Comparison of ENCODE assay signal across 28 mouse cellular contexts in the genomic region with DNA sequence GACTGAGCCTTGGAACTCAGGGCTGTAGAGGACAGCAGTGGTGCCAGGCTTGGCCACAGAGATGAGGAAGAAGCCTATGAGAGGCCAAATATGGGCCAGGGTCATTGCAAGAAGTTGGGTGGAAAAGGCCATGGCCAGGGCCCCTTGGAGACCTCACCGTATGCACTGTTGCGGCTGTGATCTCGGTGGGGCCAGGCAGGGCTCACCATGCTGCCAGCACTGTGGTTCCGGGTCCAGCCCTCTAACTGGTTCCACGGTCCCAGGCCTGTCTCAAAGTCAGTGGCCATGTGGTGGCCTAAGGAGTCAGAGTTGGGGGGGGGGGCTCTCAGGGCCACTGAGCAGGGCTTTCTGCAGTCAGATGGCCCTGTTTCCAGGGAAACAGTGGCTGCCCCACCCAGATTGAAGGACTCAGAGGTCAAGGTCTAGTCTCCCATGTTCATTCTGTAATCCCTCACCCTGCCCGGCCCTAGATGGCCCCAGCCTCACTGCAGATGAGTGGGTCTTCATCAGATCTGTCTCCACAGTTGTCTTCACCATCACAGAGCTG. TPM values are rescaled to one million over a fixed set of nuclear protein-coding genes. Genes with fewer than 3 reads are reported as not detected.
DNase-seq lines count a peak whose midpoint lies in the region; ATAC-seq lines count a peak whose summit lies in the region.
"Had no signal": no experiment of that assay in that cellular context is flagged by ENCODE, and none has a peak within 500 bp of the region (broad histone marks: within the 10 kb centered on the region; RNA-seq: fewer than 3 reads in every experiment).

No protein-coding gene starts in this region.

- no peaks in the 10 kb centered on the region for H3K27me3 ChIP-seq in midbrain, embryonic 10.5 days (ENCODE audit: low read depth, poor library complexity, severe bottlenecking)
- no peaks in the 10 kb centered on the region for H3K27me3 ChIP-seq in midbrain, embryonic 13.5 days
- no peaks in the 10 kb centered on the region for H3K27me3 ChIP-seq in intestine, embryonic 16.5 days (replicated peaks; ENCODE audit: control insufficient read depth, insufficient read depth, low read length)
- H3K27me3 ChIP-seq: embryonic facial prominence, embryonic 13.5 days; forebrain, embryonic 15.5 days; heart, embryonic 12.5 days; limb, embryonic 13.5 days had no signal

- H3K9me3 ChIP-seq in midbrain, embryonic 10.5 days (replicated peaks): no peaks in the 10 kb centered on the region
- no peaks in the 10 kb centered on the region for H3K9me3 ChIP-seq in midbrain, embryonic 13.5 days
- H3K9me3 ChIP-seq in intestine, embryonic 16.5 days (ENCODE audit: control insufficient read depth, low read length): no peaks in the 10 kb centered on the region
- H3K9me3 ChIP-seq: embryonic facial prominence, embryonic 13.5 days; forebrain, embryonic 10.5 days; forebrain, embryonic 15.5 days; heart, embryonic 12.5 days; limb, embryonic 13.5 days had no signal

- WGBS in midbrain, embryonic 10.5 days: 92% methylated on average over 6 of the region's 6 CpGs
- WGBS in midbrain, embryonic 13.5 days: 87% methylated on average over 6 of the region's 6 CpGs
- 73% methylated on average over 6 of the region's 6 CpGs for WGBS in intestine, embryonic 16.5 days

- H3K27ac ChIP-seq in midbrain, embryonic 10.5 days (replicated peaks): 0 out of 2 replicates have a peak overlapping the region, but pooled peaks have one; percentile 1
- no peak overlapping the region for H3K27ac ChIP-seq in midbrain, embryonic 13.5 days
- H3K27ac ChIP-seq in intestine, embryonic 16.5 days (ENCODE audit: low read length): peak overlapping the region; percentile 82
- H3K27ac ChIP-seq: embryonic facial prominence, embryonic 13.5 days; forebrain, embryonic 10.5 days; forebrain, embryonic 15.5 days; hindbrain, embryonic 14.5 days; layer of hippocampus, adult 2 months; left cerebral cortex, adult 2 months had no signal

- H3K4me1 ChIP-seq in midbrain, embryonic 10.5 days: peaks cover 8% of the 10 kb centered on the region
- peaks cover 8% of the 10 kb centered on the region for H3K4me1 ChIP-seq in midbrain, embryonic 13.5 days (replicated peaks)
- peaks cover 17% of the 10 kb centered on the region for H3K4me1 ChIP-seq in intestine, embryonic 16.5 days (ENCODE audit: control insufficient read depth, insufficient read depth, low read length)

- H3K9ac ChIP-seq in midbrain, embryonic 13.5 days (replicated peaks): no peak overlapping the region; the same call in 1 of the 2 replicates
- H3K9ac ChIP-seq in intestine, embryonic 16.5 days (ENCODE audit: low read depth, low read length): peak overlapping the region; percentile 67
- H3K9ac ChIP-seq: embryonic facial prominence, embryonic 13.5 days; forebrain, embryonic 15.5 days; heart, embryonic 12.5 days; hindbrain, embryonic 14.5 days; limb, embryonic 13.5 days had no signal

- H3K4me2 ChIP-seq in midbrain, embryonic 13.5 days (replicated peaks): no peak overlapping the region
- peak overlapping the region; percentile 58 for H3K4me2 ChIP-seq in intestine, embryonic 16.5 days (ENCODE audit: low read depth, low read length)
- H3K4me2 ChIP-seq: embryonic facial prominence, embryonic 13.5 days; forebrain, embryonic 15.5 days; heart, embryonic 12.5 days; hindbrain, embryonic 14.5 days; limb, embryonic 13.5 days; liver, embryonic 11.5 days had no signal

- H3K36me3 ChIP-seq in midbrain, embryonic 10.5 days: peaks cover 99% of the 10 kb centered on the region
- peaks cover 81% of the 10 kb centered on the region for H3K36me3 ChIP-seq in midbrain, embryonic 13.5 days
- H3K36me3 ChIP-seq in intestine, embryonic 16.5 days (ENCODE audit: control insufficient read depth, insufficient read depth, low read length): peaks cover 25% of the 10 kb centered on the region

- no peak overlapping the region for H3K4me3 ChIP-seq in midbrain, embryonic 10.5 days
- no peak overlapping the region for H3K4me3 ChIP-seq in midbrain, embryonic 13.5 days (replicated peaks)
- peak overlapping the region; percentile 53 for H3K4me3 ChIP-seq in intestine, embryonic 16.5 days (ENCODE audit: low read length)
- H3K4me3 ChIP-seq: embryonic facial prominence, embryonic 13.5 days; forebrain, embryonic 10.5 days; forebrain, embryonic 15.5 days; heart, embryonic 12.5 days; layer of hippocampus, adult 2 months; left cerebral cortex, adult 2 months; limb, embryonic 13.5 days had no signal

- no peak for ATAC-seq in cerebellum, adult (ENCODE audit: insufficient number of reproducible peaks, low FRiP score, low TSS enrichment)
- ATAC-seq in midbrain, embryonic 13.5 days: no peak
- ATAC-seq in intestine, embryonic 16.5 days: no peak
- ATAC-seq: CD4-positive, CD25-positive, alpha-beta regulatory T cell, adult 4 months; forebrain, embryonic 15.5 days; inflammation-experienced regulatory T-cells, adult 6 months; lung, postnatal 0 days; midbrain, embryonic 16.5 days had no signal

- DNase-seq in cerebellum, adult 9-11 months: peak; percentile 32
- no peak for DNase-seq in midbrain, embryonic 10.5 days (ENCODE audit: low spot score)
- DNase-seq in yolk sac, embryonic 10.5 days (ENCODE audit: low spot score): peak; percentile 57
- no peak for DNase-seq in lung, postnatal 36 days
- DNase-seq: cerebellum, adult 11 months; gastrocnemius, postnatal 25 days; heart, adult 18-20 months; heart, postnatal 4 days; kidney, adult 8-10 months; lung, adult 18-20 months; right cerebral cortex, postnatal 25 days had no signal

RNA-seq across cellular contexts. Expression of gene Mamdc4, which starts 6.1 kb away (rescaled TPM):
- polyA plus RNA-seq in midbrain, embryonic 10.5 days (2016; fragmentation: Nextera tagmentation; extraction: Ambion mirVana): 6.7 and 7.8 TPM in 2 replicates
- 3.2 and 6.8 TPM in 2 replicates for polyA plus RNA-seq in midbrain, embryonic 13.5 days (2015; fragmentation: Nextera tagmentation; extraction: Ambion mirVana)
- polyA plus RNA-seq in intestine, embryonic 16.5 days (2015; fragmentation: Nextera tagmentation; extraction: Ambion mirVana): 582 and 797 TPM in 2 replicates

RNA-seq across cellular contexts. Expression of gene Phpt1, which starts 6.5 kb away (rescaled TPM):
- 159 and 187 TPM in 2 replicates for polyA plus RNA-seq in midbrain, embryonic 10.5 days (2016; fragmentation: Nextera tagmentation; extraction: Ambion mirVana)
- 190 and 193 TPM in 2 replicates for polyA plus RNA-seq in midbrain, embryonic 13.5 days (2015; fragmentation: Nextera tagmentation; extraction: Ambion mirVana)
- 145 and 176 TPM in 2 replicates for polyA plus RNA-seq in intestine, embryonic 16.5 days (2015; fragmentation: Nextera tagmentation; extraction: Ambion mirVana)

RNA-seq across cellular contexts. Expression of gene Edf1, which starts 10.9 kb away (rescaled TPM):
- 344 and 364 TPM in 2 replicates for polyA plus RNA-seq in midbrain, embryonic 10.5 days (2016; fragmentation: Nextera tagmentation; extraction: Ambion mirVana)
- polyA plus RNA-seq in midbrain, embryonic 13.5 days (2015; fragmentation: Nextera tagmentation; extraction: Ambion mirVana): 387 and 406 TPM in 2 replicates
- 343 and 364 TPM in 2 replicates for polyA plus RNA-seq in intestine, embryonic 16.5 days (2015; fragmentation: Nextera tagmentation; extraction: Ambion mirVana)

RNA-seq across cellular contexts. Expression of gene Ajm1, which starts 13.0 kb away (rescaled TPM):
- 0.05 and 0.27 TPM in 2 replicates for polyA plus RNA-seq in midbrain, embryonic 10.5 days (2016; fragmentation: Nextera tagmentation; extraction: Ambion mirVana)
- 3.5 and 5.7 TPM in 2 replicates for polyA plus RNA-seq in midbrain, embryonic 13.5 days (2015; fragmentation: Nextera tagmentation; extraction: Ambion mirVana)
- polyA plus RNA-seq in intestine, embryonic 16.5 days (2015; fragmentation: Nextera tagmentation; extraction: Ambion mirVana): 0.93 and 1.4 TPM in 2 replicates
- polyA plus RNA-seq: CD4-positive, CD25-positive, alpha-beta regulatory T cell, adult 4 months; heart, postnatal 0 days; liver, embryonic 11.5 days; lung, postnatal 0 days had no signal

RNA-seq across cellular contexts. Expression of gene Traf2, which starts 21.8 kb away (rescaled TPM):
- 38.9 and 41.4 TPM in 2 replicates for polyA plus RNA-seq in midbrain, embryonic 10.5 days (2016; fragmentation: Nextera tagmentation; extraction: Ambion mirVana)
- 22.9 and 24.1 TPM in 2 replicates for polyA plus RNA-seq in midbrain, embryonic 13.5 days (2015; fragmentation: Nextera tagmentation; extraction: Ambion mirVana)
- 28.4 and 34.1 TPM in 2 replicates for polyA plus RNA-seq in intestine, embryonic 16.5 days (2015; fragmentation: Nextera tagmentation; extraction: Ambion mirVana)

Comparison
In these comparisons a context has a peak if more than half of its experiments do, and no peak if none do; other contexts are left out.
1. DNase-seq: peak in cerebellum, adult 9-11 months (single experiment) and yolk sac, embryonic 10.5 days (single experiment); none in midbrain, embryonic 10.5 days (single experiment) and lung, postnatal 36 days (single experiment).
2. RNA of gene Mamdc4, which starts 6.1 kb away (polyA plus RNA-seq): 582 to 797 TPM in intestine, embryonic 16.5 days; 3.2 to 6.8 TPM in midbrain, embryonic 13.5 days and 6.7 to 7.8 TPM in midbrain, embryonic 10.5 days; every median in the first group is over 10 times any median in the second.